Mouse (Mus musculus) liver, embryonic 13.5 days (tissue): ENCODE data around the gene Tspan1. TPM values are rescaled to one million over a fixed set of nuclear protein-coding genes. Genes with fewer than 3 reads are reported as not detected.

Experiments
- ATAC-seq: fragments of 200-750 bp; cut with Nextera tagmentation; 2 replicates; pipeline ENCODE4 v1.8.0; 2017; ENCODE audit warnings: low read depth, mild to moderate bottlenecking, moderate number of reproducible peaks, moderate library complexity
- DNase-seq: peaks from one replicate; pipeline ENCODE4 v3.0.0; 2022
- H3K27ac ChIP-seq: fragments of 300-500 bp; sonication (generic); 2 replicates; pipeline ENCODE4 v1.5.1; 2015; ENCODE audit warnings: moderate library complexity, mild to moderate bottlenecking, inconsistent platforms
- H3K27me3 ChIP-seq: fragments of 300-500 bp; sonication (generic); 2 replicates; pipeline ENCODE4 v1.6.1; 2015; ENCODE audit warnings: mild to moderate bottlenecking, inconsistent platforms
- H3K36me3 ChIP-seq: fragments of 300-500 bp; sonication (generic); 2 replicates; pipeline ENCODE4 v1.6.1; 2015; ENCODE audit warnings: mild to moderate bottlenecking, inconsistent platforms
- H3K4me1 ChIP-seq: fragments of 300-500 bp; sonication (generic); replicated peaks from 2 replicates; pipeline ENCODE4 v1.6.1; 2015; ENCODE audit warnings: inconsistent platforms
- H3K4me2 ChIP-seq: fragments of 300-500 bp; sonication (generic); 2 replicates; pipeline ENCODE4 v1.6.1; 2015; ENCODE audit warnings: inconsistent platforms, mild to moderate bottlenecking, moderate library complexity
- H3K4me3 ChIP-seq: fragments of 300-500 bp; sonication (generic); replicated peaks from 2 replicates; pipeline ENCODE4 v1.5.1; 2015; ENCODE audit warnings: mild to moderate bottlenecking, inconsistent platforms
- H3K9ac ChIP-seq: fragments of 300-500 bp; sonication (generic); 2 replicates; pipeline ENCODE4 v1.6.1; 2015; ENCODE audit warnings: mild to moderate bottlenecking, inconsistent platforms
- H3K9me3 ChIP-seq: fragments of 300-500 bp; sonication (generic); replicated peaks from 2 replicates; pipeline ENCODE4 v1.6.1; 2016; ENCODE audit warnings: inconsistent platforms
- WGBS: fragments of 180-500 bp; shearing (Covaris S2); methylation state at CpG from one replicate; pipeline ENCODE4 v1.1.7; 2015; ENCODE audit not compliant: insufficient replicate concordance; 5-methylcytosine and 5-hydroxymethylcytosine counted together
- polyA plus RNA-seq: library from polyadenylated mRNA; unstranded; fragments of >200 nt; fragmentation: Nextera tagmentation; extraction: Ambion mirVana; gene quantifications from 2 replicates; pipeline ENCODE4 v1.2.1, GENCODE M21; 2015

The Tspan1 gene
- polyA plus RNA-seq, 1 experiment from 2014 or later, result not detected

- H3K27ac ChIP-seq, result no peak overlapping the region
- H3K4me1 ChIP-seq, result peaks cover 19% of the 10 kb centered on the region
- H3K36me3 ChIP-seq, result no peaks in the 10 kb centered on the region
- no peak overlapping the region for H3K9ac ChIP-seq
- H3K4me3 ChIP-seq, result no peak overlapping the region
- H3K4me2 ChIP-seq, result no peak overlapping the region
- 48% methylated on average over 8 of the region's 8 CpGs for WGBS
- DNase-seq (no peak), ATAC-seq (no peak)
- peaks cover 9% of the 10 kb centered on the region for H3K27me3 ChIP-seq
- H3K9me3 ChIP-seq, result no peaks in the 10 kb centered on the region
Observed at GRCm38 (mm10) chr4:116165708-116166407, 1.5 kb downstream of the Tspan1 start.

GRCm38 (mm10) chr4:116164759-116165554, 2.4 kb downstream of the Tspan1 start:
- no peak overlapping the region for H3K27ac ChIP-seq

GRCm38 (mm10) chr4:116162142-116162541, 5.3 kb downstream of the Tspan1 start:
- no peak overlapping the region for H3K4me3 ChIP-seq
- no peak for DNase-seq
- H3K27ac ChIP-seq, result no peak overlapping the region
- peaks cover 25% of the 10 kb centered on the region for H3K36me3 ChIP-seq
- peaks cover 6% of the 10 kb centered on the region for H3K27me3 ChIP-seq
- no peaks in the 10 kb centered on the region for H3K9me3 ChIP-seq
- H3K4me2 ChIP-seq, result no peak overlapping the region
- H3K9ac ChIP-seq, result no peak overlapping the region
- ATAC-seq, result no peak
- WGBS, result 61% methylated on average over 4 of the region's 4 CpGs
- peaks cover 14% of the 10 kb centered on the region for H3K4me1 ChIP-seq

More at GRCm38 (mm10) chr4:116164759-116165554, 2.4 kb downstream of the Tspan1 start:
- Histone ChIP-seq H3K9ac (no peak overlapping the region), H3K27me3 (peaks cover 9% of the 10 kb centered on the region), H3K36me3 (no peaks in the 10 kb centered on the region; the same call in 1 of the 2 replicates), H3K9me3 (no peaks in the 10 kb centered on the region), H3K4me2 (no peak overlapping the region), H3K4me1 (peaks cover 19% of the 10 kb centered on the region), H3K4me3 (no peak overlapping the region)
- WGBS, result 78% methylated on average over 2 of the region's 2 CpGs
- ATAC-seq, result no peak
- no peak for DNase-seq

- Histone ChIP-seq H3K4me2 (no peak overlapping the region), H3K4me1 (peaks cover 14% of the 10 kb centered on the region), H3K27me3 (peaks cover 4% of the 10 kb centered on the region; the same call in 1 of the 2 replicates), H3K4me3 (no peak overlapping the region), H3K36me3 (peaks cover 37% of the 10 kb centered on the region), H3K9ac (no peak overlapping the region), H3K9me3 (no peaks in the 10 kb centered on the region), H3K27ac (no peak overlapping the region)
- DNase-seq, result no peak
- ATAC-seq, result no peak
- 50% methylated on average over 3 of the region's 3 CpGs for whole genome bisulfite sequencing
Observed at GRCm38 (mm10) chr4:116160769-116161168, 6.6 kb downstream of the Tspan1 start.

GRCm38 (mm10) chr4:116159912-116160311, 7.5 kb downstream of the Tspan1 start:
- no peak overlapping the region for H3K27ac ChIP-seq
- no peak for DNase-seq
- peaks cover 14% of the 10 kb centered on the region for H3K4me1 ChIP-seq
- ATAC-seq, result no peak
- H3K4me3 ChIP-seq, result no peak overlapping the region
- no peak overlapping the region for H3K4me2 ChIP-seq
- H3K9ac ChIP-seq, result no peak overlapping the region
- peaks cover 4% of the 10 kb centered on the region; the same call in 1 of the 2 replicates for H3K27me3 ChIP-seq
- peaks cover 46% of the 10 kb centered on the region for H3K36me3 ChIP-seq
- H3K9me3 ChIP-seq, result no peaks in the 10 kb centered on the region
- 49% methylated on average over 3 of the region's 3 CpGs for WGBS

- no peak overlapping the region for H3K27ac ChIP-seq
- DNase-seq, result no peak
- 81% methylated on average over 2 of the region's 2 CpGs for WGBS
- H3K27me3 ChIP-seq, result no peaks in the 10 kb centered on the region
- ATAC-seq, result no peak
- H3K4me3 ChIP-seq, result no peak overlapping the region
- H3K9ac ChIP-seq, result no peak overlapping the region
- no peak overlapping the region for H3K4me2 ChIP-seq
- peaks cover 65% of the 10 kb centered on the region for H3K36me3 ChIP-seq
- peaks cover 11% of the 10 kb centered on the region for H3K4me1 ChIP-seq
- no peaks in the 10 kb centered on the region for H3K9me3 ChIP-seq
Observed at GRCm38 (mm10) chr4:116157882-116158281, 9.5 kb downstream of the Tspan1 start.

GRCm38 (mm10) chr4:116152702-116153101, 14.7 kb downstream of the Tspan1 start:
- Histone ChIP-seq H3K4me2 (no peak overlapping the region), H3K27ac (no peak overlapping the region; the same call in 1 of the 2 replicates), H3K27me3 (no peaks in the 10 kb centered on the region), H3K4me3 (no peak overlapping the region), H3K9me3 (no peaks in the 10 kb centered on the region), H3K9ac (no peak overlapping the region), H3K4me1 (peaks cover 27% of the 10 kb centered on the region), H3K36me3 (peaks cover 59% of the 10 kb centered on the region)
- 89% methylated on average over 15 of the region's 15 CpGs for WGBS
- DNase-seq (no peak), ATAC-seq (no peak)

- Histone ChIP-seq H3K4me2 (peak within 1 kb of the TSS; percentile 92), H3K36me3 (peaks cover 46% of the 10 kb centered on the region), H3K4me1 (peaks cover 27% of the 10 kb centered on the region), H3K9ac (peak within 1 kb of the TSS; percentile 88), H3K4me3 (peak within 1 kb of the TSS; percentile 74), H3K27me3 (no peaks in the 10 kb centered on the region), H3K27ac (peak within 1 kb of the TSS; percentile 77), H3K9me3 (no peaks in the 10 kb centered on the region)
- WGBS, result 62% methylated on average over 6 of the region's 6 CpGs
- DNase-seq, result no peak
- no peak for ATAC-seq
Observed at GRCm38 (mm10) chr4:116151238-116151637, 16.2 kb downstream of the Tspan1 start, which contains the start of gene Lurap1. Gene Lurap1 (minus strand): TSS chr4:116151338.

GRCm38 (mm10) chr4:116150862-116151221, 16.6 kb downstream of the Tspan1 start:
- no peaks in the 10 kb centered on the region for H3K27me3 ChIP-seq
- H3K9me3 ChIP-seq, result no peaks in the 10 kb centered on the region
- H3K4me1 ChIP-seq, result peaks cover 27% of the 10 kb centered on the region
- H3K27ac ChIP-seq, result peak overlapping the region; percentile 74
- WGBS, result 26% methylated on average over 4 of the region's 4 CpGs
- H3K36me3 ChIP-seq, result peaks cover 42% of the 10 kb centered on the region
- ATAC-seq (no peak; the same call in 1 of the 2 replicates), DNase-seq (no peak)
- H3K4me3 ChIP-seq, result peak overlapping the region; percentile 74
- H3K4me2 ChIP-seq, result peak overlapping the region; percentile 92
- H3K9ac ChIP-seq, result peak overlapping the region; percentile 88

GRCm38 (mm10) chr4:116150156-116150861, 17.1 kb downstream of the Tspan1 start:
- peak overlapping the region; percentile 77 for H3K27ac ChIP-seq
- DNase-seq, result peak; percentile 58
- H3K9me3 ChIP-seq, result no peaks in the 10 kb centered on the region
- WGBS, result under 1% methylated on average over 56 of the region's 73 CpGs
- peaks cover 36% of the 10 kb centered on the region for H3K36me3 ChIP-seq
- H3K9ac ChIP-seq, result peak overlapping the region; percentile 88
- peaks cover 27% of the 10 kb centered on the region for H3K4me1 ChIP-seq
- ATAC-seq, result peak; percentile 94
- peak overlapping the region; percentile 74 for H3K4me3 ChIP-seq
- peak overlapping the region; percentile 92 for H3K4me2 ChIP-seq
- H3K27me3 ChIP-seq, result peaks cover 1% of the 10 kb centered on the region; the same call in 1 of the 2 replicates

GRCm38 (mm10) chr4:116149812-116150155, 17.6 kb downstream of the Tspan1 start:
- H3K27ac ChIP-seq, result peak overlapping the region; percentile 77

More at GRCm38 (mm10) chr4:116149812-116150155, 17.6 kb downstream of the Tspan1 start:
- Histone ChIP-seq H3K4me3 (peak overlapping the region; percentile 74), H3K27me3 (peaks cover 6% of the 10 kb centered on the region), H3K36me3 (peaks cover 31% of the 10 kb centered on the region), H3K9ac (peak overlapping the region; percentile 88), H3K9me3 (no peaks in the 10 kb centered on the region), H3K4me1 (peaks cover 27% of the 10 kb centered on the region), H3K4me2 (peak overlapping the region; percentile 92)
- DNase-seq, result no peak
- WGBS, result 34% methylated on average over 6 of the region's 6 CpGs
- ATAC-seq, result peak; percentile 2; the same call in 1 of the 2 replicates
